Mouse (Mus musculus) heart, postnatal 14 days (tissue): ENCODE results near the gene Cyb5d1. TPM values are rescaled to one million over a fixed set of nuclear protein-coding genes. Genes with fewer than 3 reads are reported as not detected.
A peak's percentile ranks its signal among the peaks of the same experiment; 100 is the strongest.

Experiments
- DNase-seq, 2 experiments: peaks; one replicate each; pipeline ENCODE4 v3.0.0; 2021 to 2022
- intact Hi-C: fragments of 180-260 bp; cut with DNase I; formaldehyde crosslinking; loops from one replicate; pipeline ENCODE4 v1.15.1; 2025
- total RNA-seq, 2 experiments: library from RNA; stranded (reverse); gene quantifications; 2 replicates each; pipeline ENCODE4 v1.2.3; 2021

Cyb5d1 gene
- total RNA-seq, 2 experiments from 2014 or later = 25.0 to 29.3 TPM

- intact Hi-C loops = loop anchor here (2.0 kb wide), 1 partner anchor 44 kb away; no protein-coding TSS in a partner anchor
Measured at GRCm38 (mm10) chr11:69368356-69369214, 26.8 kb downstream of the Cyb5d1 start.

GRCm38 (mm10) chr11:69367616-69368355 is 27.6 kb downstream of the Cyb5d1 start:
- DNase-seq = peak in 1 of 2 experiments; percentile 29
- intact Hi-C loops = loop anchor here (2.0 kb wide), 1 partner anchor 43 kb away; no protein-coding TSS in a partner anchor

More at GRCm38 (mm10) chr11:69368356-69369214, 26.8 kb downstream of the Cyb5d1 start:
- DNase-seq = peak; percentile 58 to 71

GRCm38 (mm10) chr11:69366855-69367615 is 28.4 kb downstream of the Cyb5d1 start:
- intact Hi-C loops = no loop called here
- DNase-seq = peak in 1 of 2 experiments; percentile 26

- intact Hi-C loops = no loop called here
- peak; percentile 96 for DNase-seq
Measured at GRCm38 (mm10) chr11:69366157-69366854, 29.1 kb downstream of the Cyb5d1 start.

GRCm38 (mm10) chr11:69365722-69366121 is 29.7 kb downstream of the Cyb5d1 start:
- no peak for DNase-seq
- intact Hi-C loops = loop anchor here (2.0 kb wide), 2 partner anchors 23 to 25 kb away; partner anchors contain the start of gene Rnf227

- DNase-seq = peak; percentile 95 to 98
- intact Hi-C loops = loop anchor here (2.0 kb wide), 2 partner anchors 24 kb away; partner anchors contain the start of gene Rnf227
Measured at GRCm38 (mm10) chr11:69364910-69365309, 30.5 kb downstream of the Cyb5d1 start.

- intact Hi-C loops = loop anchor here (2.0 kb wide), 2 partner anchors 24 kb away; partner anchors contain the start of gene Rnf227
- DNase-seq = no peak
Measured at GRCm38 (mm10) chr11:69364376-69364775, 31.1 kb downstream of the Cyb5d1 start.

- DNase-seq = no peak
- intact Hi-C loops = no loop called here
Measured at GRCm38 (mm10) chr11:69362479-69362878, 33.0 kb downstream of the Cyb5d1 start.

- DNase-seq = no peak
- intact Hi-C loops = no loop called here
Measured at GRCm38 (mm10) chr11:69362021-69362420, 33.4 kb downstream of the Cyb5d1 start.

GRCm38 (mm10) chr11:69357690-69358089 is 37.7 kb downstream of the Cyb5d1 start:
- intact Hi-C loops = no loop called here
- DNase-seq = no peak

GRCm38 (mm10) chr11:69356544-69356943 is 38.9 kb downstream of the Cyb5d1 start:
- no peak for DNase-seq
- intact Hi-C loops = no loop called here

- intact Hi-C loops = no loop called here
Measured at GRCm38 (mm10) chr11:69346441-69346840, 49.0 kb downstream of the Cyb5d1 start.

More at GRCm38 (mm10) chr11:69346441-69346840, 49.0 kb downstream of the Cyb5d1 start:
- no peak for DNase-seq

Other genes with a start within 250 kb of the Cyb5d1 start
- gene Alox12b, start 238.6 kb downstream of the Cyb5d1 start, total RNA-seq = not detected
- gene Alox8, start 197.8 kb downstream of the Cyb5d1 start, total RNA-seq = 1 to 10 TPM in 1 of 2 experiments, under 1 TPM in 1; 0.88 to 1.7 TPM
- 1 to 10 TPM in 1 of 2 experiments, under 1 TPM in 1; 1.00 to 1.3 TPM for gene Gucy2e, start 158.6 kb downstream of the Cyb5d1 start, total RNA-seq
- gene Cntrob, start 71.9 kb downstream of the Cyb5d1 start, total RNA-seq = 1 to 10 TPM; 3.4 to 6.1 TPM
- gene Trappc1, start 71.7 kb downstream of the Cyb5d1 start, total RNA-seq = 10 to 100 TPM; 54.0 to 61.4 TPM
- under 1 TPM; 0.51 to 0.67 TPM for gene Kcnab3, start 69.4 kb downstream of the Cyb5d1 start, total RNA-seq
- gene Rnf227, start 55.2 kb downstream of the Cyb5d1 start, total RNA-seq = under 1 TPM; 0.34 to 0.48 TPM
- gene Chd3, start 26.2 kb downstream of the Cyb5d1 start, total RNA-seq = 10 to 100 TPM; 45.4 to 47.4 TPM
- gene Naa38, start 144 bp downstream of the Cyb5d1 start, total RNA-seq = 10 to 100 TPM; 85.4 to 91.7 TPM
- gene Tmem88, start 2.6 kb upstream of the Cyb5d1 start, total RNA-seq = 10 to 100 TPM; 37.4 to 39.6 TPM
- 10 to 100 TPM; 45.7 to 50.6 TPM for gene Kdm6b, start 18.0 kb upstream of the Cyb5d1 start, total RNA-seq
- gene Dnah2, start 153.5 kb upstream of the Cyb5d1 start, total RNA-seq = under 1 TPM; 0.07 to 0.38 TPM
- 10 to 100 TPM; 60.5 to 70.3 TPM for gene Efnb3, start 164.6 kb upstream of the Cyb5d1 start, total RNA-seq
- gene Wrap53, start 184.6 kb upstream of the Cyb5d1 start, total RNA-seq = 1 to 10 TPM; 4.3 to 6.5 TPM
- gene Trp53, start 184.7 kb upstream of the Cyb5d1 start, total RNA-seq = 10 to 100 TPM; 22.1 to 27.3 TPM
- 10 to 100 TPM; 31.8 to 31.9 TPM for gene Atp1b2, start 210.3 kb upstream of the Cyb5d1 start, total RNA-seq
- not detected for gene Shbg, start 222.3 kb upstream of the Cyb5d1 start, total RNA-seq
- gene Sat2, start 226.4 kb upstream of the Cyb5d1 start, total RNA-seq = 1 to 10 TPM; 1.6 to 2.5 TPM
- gene Fxr2, start 237.4 kb upstream of the Cyb5d1 start, total RNA-seq = 10 to 100 TPM; 69.2 to 71.6 TPM